Mouse (Mus musculus): ENCODE data around the gene Tbc1d1. TPM values are rescaled to one million over a fixed set of nuclear protein-coding genes. Genes with fewer than 3 reads are reported as not detected.

Tbc1d1 gene
- polyA plus RNA-seq, 1 experiment from 2014 or later, result 11.5 TPM

- DNase-seq (ENCODE audit: low spot score) (no peak), ATAC-seq (ENCODE audit: low FRiP score, low TSS enrichment) (no peak)
- TF ChIP-seq EP300 (optimal IDR thresholded peaks at IDR 0.05), result no peak
- TF ChIP-seq CTCF (IDR thresholded peaks at IDR 0.05; ENCODE audit: low read depth), result no peak
- H3K4me3 ChIP-seq (ENCODE audit: low read depth, low read length), result no peak overlapping the region
- no peak overlapping the region for H3K4me2 ChIP-seq (replicated peaks; ENCODE audit: low read depth)
- no peaks in the 10 kb centered on the region for H3K36me3 ChIP-seq (ENCODE audit: control insufficient read depth, insufficient read depth, low read length)
- H3K9me3 ChIP-seq (ENCODE audit: control insufficient read depth, low read length), result no peaks in the 10 kb centered on the region
- 82% methylated on average over 8 of the region's 8 CpGs for WGBS
- H3K4me1 ChIP-seq (replicated peaks; ENCODE audit: control insufficient read depth, insufficient read depth), result 0 out of 2 replicates have a peak, but pooled peaks cover 3% of the 10 kb centered on the region
- H3K27me3 ChIP-seq (ENCODE audit: control insufficient read depth, insufficient read depth, low read length), result no peaks in the 10 kb centered on the region
- no peak overlapping the region for H3K27ac ChIP-seq (replicated peaks)
- no peak overlapping the region for H3K9ac ChIP-seq (ENCODE audit: low read length)
Observed at GRCm38 (mm10) chr5:64392426-64393020, 236.4 kb downstream of the Tbc1d1 start.

DNA sequence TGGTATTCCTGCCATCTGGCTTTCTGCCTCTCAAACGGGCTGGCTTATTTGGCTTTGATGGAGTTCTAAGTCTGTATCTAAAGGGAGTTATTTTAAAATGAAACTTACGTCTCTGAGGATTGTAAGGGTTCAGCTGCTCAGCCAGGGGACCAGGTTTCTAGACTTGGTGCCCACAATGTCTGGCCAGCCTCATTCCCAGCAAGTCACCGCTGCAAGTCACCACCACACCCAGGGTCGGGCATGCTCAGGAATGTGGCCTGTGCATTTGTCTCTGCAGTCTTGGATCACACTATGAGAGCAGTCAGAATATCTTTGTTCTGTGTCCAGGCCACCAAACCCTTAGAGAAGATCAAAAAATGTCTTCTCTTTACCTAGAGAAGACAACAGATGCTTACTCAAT is 237.4 kb downstream of the Tbc1d1 start:
- H3K36me3 ChIP-seq (ENCODE audit: control insufficient read depth, insufficient read depth, low read length), result no peaks in the 10 kb centered on the region
- H3K9ac ChIP-seq (ENCODE audit: low read length), result no peak overlapping the region
- H3K27ac ChIP-seq (replicated peaks), result no peak overlapping the region
- WGBS, result 65% methylated on average over 4 of the region's 4 CpGs
- no peak for ATAC-seq (ENCODE audit: low FRiP score, low TSS enrichment)
- DNase-seq (ENCODE audit: low spot score), result no peak
- no peaks in the 10 kb centered on the region for H3K9me3 ChIP-seq (ENCODE audit: control insufficient read depth, low read length)
- H3K4me1 ChIP-seq (replicated peaks; ENCODE audit: control insufficient read depth, insufficient read depth), result 0 out of 2 replicates have a peak, but pooled peaks cover 3% of the 10 kb centered on the region
- no peak for TF ChIP-seq EP300 (optimal IDR thresholded peaks at IDR 0.05)
- TF ChIP-seq CTCF (IDR thresholded peaks at IDR 0.05; ENCODE audit: low read depth), result no peak
- H3K4me3 ChIP-seq (ENCODE audit: low read depth, low read length), result no peak overlapping the region
- H3K27me3 ChIP-seq (ENCODE audit: control insufficient read depth, insufficient read depth, low read length), result no peaks in the 10 kb centered on the region
- H3K4me2 ChIP-seq (replicated peaks; ENCODE audit: low read depth), result no peak overlapping the region

DNA sequence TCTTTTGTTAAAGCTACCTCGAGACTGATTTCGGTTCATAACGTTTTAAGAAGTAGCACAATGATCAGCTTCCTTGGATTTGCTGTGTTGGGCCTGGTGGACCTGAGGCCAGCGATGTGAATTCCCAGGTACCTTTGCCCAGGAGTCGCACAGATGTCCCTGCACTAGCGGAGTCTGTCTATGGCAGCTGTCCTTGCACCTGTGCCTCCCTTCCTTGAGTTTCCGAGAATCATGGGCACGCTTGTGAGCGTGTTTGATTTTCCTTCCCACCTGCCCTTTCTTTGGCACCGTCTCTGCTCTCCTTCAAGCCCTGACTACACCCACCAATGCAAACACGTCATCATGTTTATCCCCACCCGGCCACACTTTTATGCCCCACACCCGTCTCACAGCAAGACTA is 242.1 kb downstream of the Tbc1d1 start:
- ATAC-seq (ENCODE audit: low FRiP score, low TSS enrichment) (no peak), DNase-seq (ENCODE audit: low spot score) (peak; percentile 25)
- no peak overlapping the region for H3K9ac ChIP-seq (ENCODE audit: low read length)
- no peaks in the 10 kb centered on the region for H3K27me3 ChIP-seq (ENCODE audit: control insufficient read depth, insufficient read depth, low read length)
- no peak overlapping the region for H3K4me3 ChIP-seq (ENCODE audit: low read depth, low read length)
- H3K27ac ChIP-seq (replicated peaks), result no peak overlapping the region
- no peaks in the 10 kb centered on the region for H3K36me3 ChIP-seq (ENCODE audit: control insufficient read depth, insufficient read depth, low read length)
- H3K4me1 ChIP-seq (replicated peaks; ENCODE audit: control insufficient read depth, insufficient read depth), result no peaks in the 10 kb centered on the region
- no peaks in the 10 kb centered on the region for H3K9me3 ChIP-seq (ENCODE audit: control insufficient read depth, low read length)
- WGBS, result 58% methylated on average over 13 of the region's 13 CpGs
- no peak overlapping the region for H3K4me2 ChIP-seq (replicated peaks; ENCODE audit: low read depth)
- TF ChIP-seq EP300 (optimal IDR thresholded peaks at IDR 0.05) (no peak), CTCF (IDR thresholded peaks at IDR 0.05; ENCODE audit: low read depth) (no peak)

DNA sequence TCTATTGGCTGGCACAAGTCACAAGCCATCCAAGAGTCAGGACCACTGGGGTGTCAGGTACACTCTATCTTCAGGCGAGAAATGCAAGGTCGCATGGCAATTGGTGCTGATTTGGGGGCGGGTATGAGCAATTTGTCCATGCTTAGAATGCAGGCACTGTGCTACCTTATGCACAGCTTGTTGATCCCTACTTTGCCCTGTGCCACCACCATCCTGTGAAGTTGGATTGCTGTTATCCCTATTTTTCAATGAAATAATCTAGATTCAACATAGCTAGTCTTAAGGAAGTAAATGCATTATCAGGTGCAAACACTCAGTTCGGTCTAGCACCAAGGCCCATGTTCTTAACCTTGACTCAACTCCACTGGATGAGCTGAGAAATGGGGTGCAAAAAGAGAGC is 244.6 kb downstream of the Tbc1d1 start:
- H3K27ac ChIP-seq (replicated peaks), result no peak overlapping the region
- peak; percentile 43; the same call in 1 of the 2 replicates for ATAC-seq (ENCODE audit: low FRiP score, low TSS enrichment)
- WGBS, result 84% methylated on average over 4 of the region's 4 CpGs

More for the DNA sequence above, 244.6 kb downstream of the Tbc1d1 start:
- H3K4me1 ChIP-seq (replicated peaks; ENCODE audit: control insufficient read depth, insufficient read depth), result no peaks in the 10 kb centered on the region
- H3K4me3 ChIP-seq (ENCODE audit: low read depth, low read length), result no peak overlapping the region
- DNase-seq (ENCODE audit: low spot score), result no peak
- no peaks in the 10 kb centered on the region for H3K9me3 ChIP-seq (ENCODE audit: control insufficient read depth, low read length)
- no peaks in the 10 kb centered on the region for H3K36me3 ChIP-seq (ENCODE audit: control insufficient read depth, insufficient read depth, low read length)
- no peak overlapping the region for H3K4me2 ChIP-seq (replicated peaks; ENCODE audit: low read depth)
- no peak for TF ChIP-seq EP300 (optimal IDR thresholded peaks at IDR 0.05)
- TF ChIP-seq CTCF (IDR thresholded peaks at IDR 0.05; ENCODE audit: low read depth), result no peak
- H3K27me3 ChIP-seq (ENCODE audit: control insufficient read depth, insufficient read depth, low read length), result no peaks in the 10 kb centered on the region
- no peak overlapping the region for H3K9ac ChIP-seq (ENCODE audit: low read length)

Small RNAs within 50 kb of the gene (microRNA-seq; reads per million reads assigned to microRNA genes)
- gene Gm22395, result not detected

Other genes starting within 250 kb of the Tbc1d1 start
- 16.6 and 17.4 TPM in 2 replicates for gene Rell1, start 187.4 kb upstream of the Tbc1d1 start, polyA plus RNA-seq (2015; fragmentation: Nextera tagmentation; extraction: Ambion mirVana)
- gene Pgm2, start 63.4 kb upstream of the Tbc1d1 start, polyA plus RNA-seq (2015; fragmentation: Nextera tagmentation; extraction: Ambion mirVana), result 33.8 and 34.3 TPM in 2 replicates